Mouse (Mus musculus): ENCODE data around the gene BC117090. TPM values are rescaled to one million over a fixed set of nuclear protein-coding genes. Genes with fewer than 3 reads are reported as not detected.
"Not testable (repeated sequence)": the region's sequence is repeated elsewhere in the genome, so short reads cannot be mapped to it uniquely, and the experiment has no call there.

The BC117090 gene
- polyA plus RNA-seq (2015; fragmentation: Nextera tagmentation; extraction: Ambion mirVana): not detected in 2 replicates

- Histone ChIP-seq H3K4me1 (ENCODE audit: insufficient read depth, low read length) (no peaks in the 10 kb centered on the region), H3K9ac (replicated peaks; ENCODE audit: low read length) (no peak within 1 kb of the TSS), H3K4me3 (ENCODE audit: low read length) (no peak within 1 kb of the TSS), H3K27me3 (ENCODE audit: insufficient read depth, low read length) (no peaks in the 10 kb centered on the region), H3K9me3 (ENCODE audit: low read length) (no peaks in the 10 kb centered on the region), H3K36me3 (ENCODE audit: insufficient read depth, low read length) (no peaks in the 10 kb centered on the region), H3K4me2 (replicated peaks; ENCODE audit: low read depth, low read length) (no peak within 1 kb of the TSS), H3K27ac (ENCODE audit: low read length) (no peak within 1 kb of the TSS)
- ATAC-seq (ENCODE audit: low FRiP score, low TSS enrichment): no peak
- WGBS: 76% methylated on average over 3 of the region's 3 CpGs
These were observed at the start of gene BC117090 for GRCm38 (mm10) chr16:36334232-36334631. TSS of gene BC117090 (minus strand) at chr16:36334332.

- not testable (repeated sequence) for H3K9ac ChIP-seq (replicated peaks; ENCODE audit: low read length); H3K36me3 ChIP-seq (ENCODE audit: insufficient read depth, low read length); H3K27ac ChIP-seq (ENCODE audit: low read length); H3K9me3 ChIP-seq (ENCODE audit: low read length); H3K4me1 ChIP-seq (ENCODE audit: insufficient read depth, low read length); H3K27me3 ChIP-seq (ENCODE audit: insufficient read depth, low read length); H3K4me2 ChIP-seq (replicated peaks; ENCODE audit: low read depth, low read length); H3K4me3 ChIP-seq (ENCODE audit: low read length); ATAC-seq (ENCODE audit: low FRiP score, low TSS enrichment)
- 67% methylated on average over 3 of the region's 3 CpGs for WGBS
These were observed 33.5 kb upstream of the BC117090 start, which contains the start of gene BC100530 for GRCm38 (mm10) chr16:36367648-36368047. TSS of gene BC100530 (minus strand) at chr16:36367748.

- Histone ChIP-seq H3K9ac (replicated peaks; ENCODE audit: low read length) (no peak overlapping the region), H3K9me3 (ENCODE audit: low read length) (no peaks in the 10 kb centered on the region), H3K27me3 (ENCODE audit: insufficient read depth, low read length) (no peaks in the 10 kb centered on the region), H3K27ac (ENCODE audit: low read length) (no peak overlapping the region), H3K4me1 (ENCODE audit: insufficient read depth, low read length) (no peaks in the 10 kb centered on the region), H3K36me3 (ENCODE audit: insufficient read depth, low read length) (no peaks in the 10 kb centered on the region), H3K4me2 (replicated peaks; ENCODE audit: low read depth, low read length) (no peak overlapping the region), H3K4me3 (ENCODE audit: low read length) (no peak overlapping the region)
- no peak for ATAC-seq (ENCODE audit: low FRiP score, low TSS enrichment)
- WGBS: 68% methylated on average over 2 of the region's 2 CpGs
These were observed 3.0 kb upstream of the BC117090 start for GRCm38 (mm10) chr16:36337171-36337570.

GRCm38 (mm10) chr16:36319286-36319685, 14.8 kb downstream of the BC117090 start:
- no peak overlapping the region for H3K9ac ChIP-seq (replicated peaks; ENCODE audit: low read length)
- H3K4me2 ChIP-seq (replicated peaks; ENCODE audit: low read depth, low read length): no peak overlapping the region
- ATAC-seq (ENCODE audit: low FRiP score, low TSS enrichment): no peak
- no peaks in the 10 kb centered on the region for H3K4me1 ChIP-seq (ENCODE audit: insufficient read depth, low read length)
- H3K4me3 ChIP-seq (ENCODE audit: low read length): no peak overlapping the region
- no peaks in the 10 kb centered on the region for H3K27me3 ChIP-seq (ENCODE audit: insufficient read depth, low read length)
- H3K36me3 ChIP-seq (ENCODE audit: insufficient read depth, low read length): no peaks in the 10 kb centered on the region
- H3K27ac ChIP-seq (ENCODE audit: low read length): no peak overlapping the region
- no peaks in the 10 kb centered on the region for H3K9me3 ChIP-seq (ENCODE audit: low read length)

- not testable (repeated sequence) for H3K9ac ChIP-seq (replicated peaks; ENCODE audit: low read length); H3K36me3 ChIP-seq (ENCODE audit: insufficient read depth, low read length); ATAC-seq (ENCODE audit: low FRiP score, low TSS enrichment); H3K4me2 ChIP-seq (replicated peaks; ENCODE audit: low read depth, low read length); H3K4me1 ChIP-seq (ENCODE audit: insufficient read depth, low read length); H3K27me3 ChIP-seq (ENCODE audit: insufficient read depth, low read length); H3K27ac ChIP-seq (ENCODE audit: low read length); H3K9me3 ChIP-seq (ENCODE audit: low read length); H3K4me3 ChIP-seq (ENCODE audit: low read length)
- WGBS: 80% methylated on average over 6 of the region's 6 CpGs
These were observed 18.0 kb downstream of the BC117090 start for GRCm38 (mm10) chr16:36316111-36316510.

GRCm38 (mm10) chr16:36307631-36308030, 26.5 kb downstream of the BC117090 start:
- no peak for ATAC-seq (ENCODE audit: low FRiP score, low TSS enrichment)
- H3K4me2 ChIP-seq (replicated peaks; ENCODE audit: low read depth, low read length): no peak overlapping the region
- no peak overlapping the region for H3K27ac ChIP-seq (ENCODE audit: low read length)
- no peak overlapping the region for H3K4me3 ChIP-seq (ENCODE audit: low read length)
- no peaks in the 10 kb centered on the region for H3K9me3 ChIP-seq (ENCODE audit: low read length)
- no peaks in the 10 kb centered on the region for H3K4me1 ChIP-seq (ENCODE audit: insufficient read depth, low read length)
- 80% methylated on average over 4 of the region's 4 CpGs for WGBS
- no peak overlapping the region for H3K9ac ChIP-seq (replicated peaks; ENCODE audit: low read length)
- H3K36me3 ChIP-seq (ENCODE audit: insufficient read depth, low read length): no peaks in the 10 kb centered on the region
- no peaks in the 10 kb centered on the region for H3K27me3 ChIP-seq (ENCODE audit: insufficient read depth, low read length)

GRCm38 (mm10) chr16:36289140-36289539, 45.0 kb downstream of the BC117090 start:
- no peaks in the 10 kb centered on the region for H3K4me1 ChIP-seq (ENCODE audit: insufficient read depth, low read length)

GRCm38 (mm10) chr16:36276796-36277195, 57.3 kb downstream of the BC117090 start, which contains the start of gene Stfa1:
TSS of gene Stfa1 (plus strand) at chr16:36276951.
- H3K9ac ChIP-seq (replicated peaks; ENCODE audit: low read length); H3K27me3 ChIP-seq (ENCODE audit: insufficient read depth, low read length); ATAC-seq (ENCODE audit: low FRiP score, low TSS enrichment); H3K9me3 ChIP-seq (ENCODE audit: low read length); H3K4me2 ChIP-seq (replicated peaks; ENCODE audit: low read depth, low read length); H3K27ac ChIP-seq (ENCODE audit: low read length); H3K4me3 ChIP-seq (ENCODE audit: low read length); H3K36me3 ChIP-seq (ENCODE audit: insufficient read depth, low read length); H3K4me1 ChIP-seq (ENCODE audit: insufficient read depth, low read length): not testable (repeated sequence)
- 83% methylated on average over 4 of the region's 4 CpGs for WGBS

More at GRCm38 (mm10) chr16:36289140-36289539, 45.0 kb downstream of the BC117090 start:
- no peaks in the 10 kb centered on the region for H3K9me3 ChIP-seq (ENCODE audit: low read length)
- no peak overlapping the region for H3K4me2 ChIP-seq (replicated peaks; ENCODE audit: low read depth, low read length)
- no peak overlapping the region for H3K27ac ChIP-seq (ENCODE audit: low read length)
- 77% methylated on average over 4 of the region's 4 CpGs for WGBS
- no peaks in the 10 kb centered on the region for H3K36me3 ChIP-seq (ENCODE audit: insufficient read depth, low read length)
- no peak overlapping the region for H3K4me3 ChIP-seq (ENCODE audit: low read length)
- ATAC-seq (ENCODE audit: low FRiP score, low TSS enrichment): no peak
- H3K27me3 ChIP-seq (ENCODE audit: insufficient read depth, low read length): no peaks in the 10 kb centered on the region
- H3K9ac ChIP-seq (replicated peaks; ENCODE audit: low read length): no peak overlapping the region

Other genes with a start within 250 kb of the BC117090 start
- gene Csta1, start 203.1 kb downstream of the BC117090 start, polyA plus RNA-seq (2015; fragmentation: Nextera tagmentation; extraction: Ambion mirVana): 0.05 and 0.12 TPM in 2 replicates
- gene Stfa2l1, start 177.5 kb downstream of the BC117090 start, polyA plus RNA-seq (2015; fragmentation: Nextera tagmentation; extraction: Ambion mirVana): 1.0 TPM in 2 replicates
- 1.6 and 1.7 TPM in 2 replicates for gene Gm5483, start 150.1 kb downstream of the BC117090 start, polyA plus RNA-seq (2015; fragmentation: Nextera tagmentation; extraction: Ambion mirVana)
- 0.74 TPM in 1 of 2 replicates, not detected in the other for gene Gm5416, start 123.9 kb downstream of the BC117090 start, polyA plus RNA-seq (2015; fragmentation: Nextera tagmentation; extraction: Ambion mirVana)
- gene 2010005H15Rik, start 112.9 kb downstream of the BC117090 start, polyA plus RNA-seq (2015; fragmentation: Nextera tagmentation; extraction: Ambion mirVana): not detected in 2 replicates
- gene Stfa1, start 57.4 kb downstream of the BC117090 start, polyA plus RNA-seq (2015; fragmentation: Nextera tagmentation; extraction: Ambion mirVana): 2.9 and 4.2 TPM in 2 replicates
- 2.3 and 3.2 TPM in 2 replicates for gene BC100530, start 33.4 kb upstream of the BC117090 start, polyA plus RNA-seq (2015; fragmentation: Nextera tagmentation; extraction: Ambion mirVana)
- gene Stfa2, start 74.1 kb upstream of the BC117090 start, polyA plus RNA-seq (2015; fragmentation: Nextera tagmentation; extraction: Ambion mirVana): 0.39 and 1.0 TPM in 2 replicates
- 0.85 and 0.91 TPM in 2 replicates for gene Stfa3, start 121.1 kb upstream of the BC117090 start, polyA plus RNA-seq (2015; fragmentation: Nextera tagmentation; extraction: Ambion mirVana)
- gene Casr, start 227.8 kb upstream of the BC117090 start, polyA plus RNA-seq (2015; fragmentation: Nextera tagmentation; extraction: Ambion mirVana): 0.87 and 1.3 TPM in 2 replicates